Comparison of ENCODE assay signal across 8 mouse cellular contexts in genomic region chr3:118429825-118430630, GRCm38 (mm10).
DNase-seq lines count a peak whose midpoint lies in the region; ATAC-seq and TF ChIP-seq lines count a peak whose summit lies in the region.
"Had no signal": no experiment of that assay in that cellular context is flagged by ENCODE, and none has a peak within 500 bp of the region (broad histone marks: within the 10 kb centered on the region; RNA-seq: fewer than 3 reads in every experiment).

No protein-coding gene starts in this region.

- H3K9me3 ChIP-seq in lung, embryonic 14.5 days (ENCODE audit: low read depth, low read length), result no peaks in the 10 kb centered on the region
- no peaks in the 10 kb centered on the region for H3K9me3 ChIP-seq in hindbrain, embryonic 13.5 days
- H3K9me3 ChIP-seq in limb, embryonic 15.5 days, result no peaks in the 10 kb centered on the region
- H3K9me3 ChIP-seq in stomach, embryonic 14.5 days (ENCODE audit: control insufficient read depth, low read depth, low read length), result no peaks in the 10 kb centered on the region

- no peak overlapping the region for H3K9ac ChIP-seq in lung, embryonic 14.5 days
- H3K9ac ChIP-seq in hindbrain, embryonic 13.5 days, result peak overlapping the region; percentile 83
- no peak overlapping the region for H3K9ac ChIP-seq in limb, embryonic 15.5 days
- H3K9ac ChIP-seq in stomach, embryonic 14.5 days (replicated peaks; ENCODE audit: low read depth, low read length), result no peak overlapping the region

- 10% methylated on average over 29 of the region's 29 CpGs for WGBS in lung, embryonic 14.5 days
- 4% methylated on average over 29 of the region's 29 CpGs for WGBS in hindbrain, embryonic 13.5 days
- 10% methylated on average over 29 of the region's 29 CpGs for WGBS in limb, embryonic 15.5 days
- WGBS in stomach, embryonic 14.5 days, result 9% methylated on average over 29 of the region's 29 CpGs

- peak overlapping the region; percentile 14; the same call in 1 of the 2 replicates for H3K4me3 ChIP-seq in lung, embryonic 14.5 days (ENCODE audit: low read depth, low read length)
- H3K4me3 ChIP-seq in hindbrain, embryonic 13.5 days, result peak overlapping the region; percentile 58
- H3K4me3 ChIP-seq in limb, embryonic 15.5 days, result peak overlapping the region; percentile 21
- H3K4me3 ChIP-seq in stomach, embryonic 14.5 days (ENCODE audit: low read depth, low read length), result peak overlapping the region; percentile 18

- H3K36me3 ChIP-seq in lung, embryonic 14.5 days (ENCODE audit: insufficient read depth), result no peaks in the 10 kb centered on the region
- no peaks in the 10 kb centered on the region for H3K36me3 ChIP-seq in hindbrain, embryonic 13.5 days
- H3K36me3 ChIP-seq in limb, embryonic 15.5 days, result no peaks in the 10 kb centered on the region
- H3K36me3 ChIP-seq in stomach, embryonic 14.5 days (ENCODE audit: control insufficient read depth, insufficient read depth, low read length), result no peaks in the 10 kb centered on the region

- TF ChIP-seq CTCF in lung, embryonic 14.5 days (IDR thresholded peaks at IDR 0.05; ENCODE audit: low read depth), result no peak

- no peak for ATAC-seq in lung, embryonic 14.5 days (ENCODE audit: insufficient read depth)
- peak; percentile 70 for ATAC-seq in hindbrain, embryonic 13.5 days (ENCODE audit: low FRiP score)
- ATAC-seq in limb, embryonic 15.5 days (ENCODE audit: insufficient number of reproducible peaks, low FRiP score, low TSS enrichment, low read depth), result no peak
- ATAC-seq in stomach, embryonic 14.5 days (ENCODE audit: insufficient number of reproducible peaks, insufficient read depth, low FRiP score, low read depth), result no peak

- H3K27me3 ChIP-seq in lung, embryonic 14.5 days (ENCODE audit: insufficient read depth, low read length), result peaks cover 42% of the 10 kb centered on the region
- H3K27me3 ChIP-seq in hindbrain, embryonic 13.5 days, result peaks cover 23% of the 10 kb centered on the region
- H3K27me3 ChIP-seq in limb, embryonic 15.5 days, result peaks cover 49% of the 10 kb centered on the region
- H3K27me3 ChIP-seq in stomach, embryonic 14.5 days (ENCODE audit: control insufficient read depth, insufficient read depth, low read length), result peaks cover 11% of the 10 kb centered on the region

- H3K4me1 ChIP-seq in lung, embryonic 14.5 days (ENCODE audit: insufficient read depth), result 0 out of 2 replicates have a peak, but pooled peaks cover 4% of the 10 kb centered on the region
- peaks cover 29% of the 10 kb centered on the region for H3K4me1 ChIP-seq in hindbrain, embryonic 13.5 days (replicated peaks)
- H3K4me1 ChIP-seq in limb, embryonic 15.5 days, result peaks cover 32% of the 10 kb centered on the region
- H3K4me1 ChIP-seq in stomach, embryonic 14.5 days (ENCODE audit: control insufficient read depth, insufficient read depth, low read length), result peaks cover 13% of the 10 kb centered on the region; the same call in 1 of the 2 replicates

- no peak overlapping the region for H3K27ac ChIP-seq in lung, embryonic 14.5 days (ENCODE audit: low read depth)
- H3K27ac ChIP-seq in hindbrain, embryonic 13.5 days, result peak overlapping the region; percentile 94
- H3K27ac ChIP-seq in limb, embryonic 15.5 days, result no peak overlapping the region
- no peak overlapping the region for H3K27ac ChIP-seq in stomach, embryonic 14.5 days (ENCODE audit: low read length)
- H3K27ac ChIP-seq: macrophage had no signal

- H3K4me2 ChIP-seq in lung, embryonic 14.5 days, result peak overlapping the region; percentile 49; the same call in 1 of the 2 replicates
- peak overlapping the region; percentile 95 for H3K4me2 ChIP-seq in hindbrain, embryonic 13.5 days
- peak overlapping the region; percentile 47 for H3K4me2 ChIP-seq in limb, embryonic 15.5 days
- peak overlapping the region; percentile 45 for H3K4me2 ChIP-seq in stomach, embryonic 14.5 days (replicated peaks; ENCODE audit: low read depth, low read length)

- peak; percentile 23 for DNase-seq in lung, embryonic 14.5 days
- DNase-seq in lung, postnatal 36 days, result no peak
- DNase-seq in embryo, embryonic 10 days (ENCODE audit: low spot score), result peak; percentile 65
- DNase-seq in urinary bladder, postnatal 14 days (ENCODE audit: low spot score), result no peak

Comparison
In these comparisons a context has a peak if more than half of its experiments do, and no peak if none do; other contexts are left out.
1. DNase-seq: peak in lung, embryonic 14.5 days (single experiment) and embryo, embryonic 10 days (single experiment); none in lung, postnatal 36 days (single experiment) and urinary bladder, postnatal 14 days (single experiment).
2. H3K4me2 ChIP-seq: peak in every context shown above with its lines; median percentile 95 in hindbrain, embryonic 13.5 days; 49 in lung, embryonic 14.5 days; 47 in limb, embryonic 15.5 days; 45 in stomach, embryonic 14.5 days.
3. Peak in every context shown above with its lines, with median percentiles within 50 percentile points of each other: H3K4me3 ChIP-seq.